Comparison of ENCODE assay signal across 12 mouse cellular contexts in the genomic region with DNA sequence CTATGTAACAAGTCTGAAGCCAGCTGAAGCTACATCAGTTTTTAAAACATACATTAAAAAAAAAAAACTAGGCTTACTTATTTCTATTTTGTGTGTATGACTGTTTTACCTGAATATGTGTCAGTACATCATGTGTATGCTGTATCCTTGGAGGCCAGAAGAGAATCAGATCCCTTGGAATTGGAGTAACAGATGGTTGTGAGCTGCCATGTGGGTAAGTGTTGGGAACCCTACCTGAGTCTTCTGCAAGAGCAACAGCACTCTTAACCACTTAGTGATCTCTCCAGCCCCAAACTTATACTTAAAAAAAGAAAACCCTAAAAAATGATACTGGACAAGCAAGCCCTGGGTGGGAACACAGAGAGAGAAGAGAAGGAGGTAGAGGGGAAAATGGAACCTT.
"Had no signal": no experiment of that assay in that cellular context is flagged by ENCODE, and none has a peak within 500 bp of the region (broad histone marks: within the 10 kb centered on the region; RNA-seq: fewer than 3 reads in every experiment).

No protein-coding gene starts in this region.

- DNase-seq: retina, postnatal 1 day; right cerebral cortex, adult 18-20 months; right cerebral cortex, postnatal 14 days; right cerebral cortex, postnatal 25 days; right cerebral cortex, postnatal 4 days; spleen, adult 18-20 months; thymus, adult 18-20 months; thymus, adult 2 months; thymus, postnatal 14 days; thymus, postnatal 25 days; thymus, postnatal 36 days; thymus, postnatal 4 days had no signal
